Comparison of ENCODE assay signal across 8 mouse cellular contexts in genomic region chr5:121711928-121712231, GRCm38 (mm10). TPM values are rescaled to one million over a fixed set of nuclear protein-coding genes. Genes with fewer than 3 reads are reported as not detected.
DNase-seq lines count a peak whose midpoint lies in the region; ATAC-seq and TF ChIP-seq lines count a peak whose summit lies in the region.

No protein-coding gene starts in this region.

- H3K27me3 ChIP-seq in kidney, adult 2 months (replicated peaks; ENCODE audit: control insufficient read depth, insufficient read depth, low read length), result no peaks in the 10 kb centered on the region
- no peaks in the 10 kb centered on the region for H3K27me3 ChIP-seq in hindbrain, embryonic 14.5 days (ENCODE audit: control insufficient read depth, insufficient read depth, low read length)
- no peaks in the 10 kb centered on the region for H3K27me3 ChIP-seq in midbrain, embryonic 14.5 days (ENCODE audit: control insufficient read depth, insufficient read depth, low read length)

- ATAC-seq in hindbrain, embryonic 14.5 days (ENCODE audit: low FRiP score), result peak; percentile 67
- ATAC-seq in midbrain, embryonic 14.5 days (ENCODE audit: low FRiP score, low TSS enrichment), result peak; percentile 69

- no peaks in the 10 kb centered on the region for H3K36me3 ChIP-seq in kidney, adult 2 months (ENCODE audit: control insufficient read depth, insufficient read depth, low read length)
- no peaks in the 10 kb centered on the region for H3K36me3 ChIP-seq in hindbrain, embryonic 14.5 days (replicated peaks; ENCODE audit: control insufficient read depth, insufficient read depth)
- H3K36me3 ChIP-seq in midbrain, embryonic 14.5 days (ENCODE audit: control insufficient read depth, insufficient read depth, low read length), result no peaks in the 10 kb centered on the region

- no peak for TF ChIP-seq CTCF in kidney, adult 2 months (conservative IDR thresholded peaks at IDR 0.05; ENCODE audit: insufficient read depth, insufficient read length, low read depth, low read length)
- no peak for TF ChIP-seq CTCF in bone marrow macrophage, adult 2 months (IDR thresholded peaks at IDR 0.05; ENCODE audit: low read depth, low read length)

- peak overlapping the region; percentile 97 for H3K9ac ChIP-seq in hindbrain, embryonic 14.5 days
- H3K9ac ChIP-seq in midbrain, embryonic 14.5 days (replicated peaks; ENCODE audit: low read length), result peak overlapping the region; percentile 98

- WGBS in kidney, adult 2 months, result 6% methylated on average over 54 of the region's 57 CpGs
- 4% methylated on average over 32 of the region's 57 CpGs for WGBS in hindbrain, embryonic 14.5 days
- under 1% methylated on average over 49 of the region's 57 CpGs for WGBS in midbrain, embryonic 14.5 days

- no peak for TF ChIP-seq POLR2A in kidney, adult 2 months (IDR thresholded peaks at IDR 0.05; ENCODE audit: low read depth, low read length)
- TF ChIP-seq POLR2A in bone marrow macrophage, adult 2 months (IDR thresholded peaks at IDR 0.05; ENCODE audit: borderline replicate concordance, low read depth, low read length), result no peak

- H3K4me2 ChIP-seq in hindbrain, embryonic 14.5 days (replicated peaks), result peak overlapping the region; percentile 93
- H3K4me2 ChIP-seq in midbrain, embryonic 14.5 days (ENCODE audit: low read length), result peak overlapping the region; percentile 82

- H3K9me3 ChIP-seq in hindbrain, embryonic 14.5 days (ENCODE audit: control insufficient read depth, low read length), result no peaks in the 10 kb centered on the region
- no peaks in the 10 kb centered on the region for H3K9me3 ChIP-seq in midbrain, embryonic 14.5 days (ENCODE audit: control insufficient read depth, low read length)

- no peak for DNase-seq in kidney, adult 2 months
- no peak for DNase-seq in kidney, postnatal 25 days
- no peak for DNase-seq in hindbrain, embryonic 14.5 days (ENCODE audit: low spot score)
- DNase-seq in midbrain, embryonic 14.5 days, result no peak
- no peak for DNase-seq in frontal cortex, postnatal 14 days (ENCODE audit: low spot score in 2 of 2)
- no peak for DNase-seq in spleen, postnatal 36 days (ENCODE audit: low spot score in 2 of 2)
- DNase-seq in right cerebral cortex, adult 18-20 months, result no peak

- peak overlapping the region; percentile 95 for H3K27ac ChIP-seq in kidney, adult 2 months (ENCODE audit: insufficient read depth, low read depth, low read length)
- H3K27ac ChIP-seq in bone marrow macrophage, adult 2 months (ENCODE audit: insufficient read depth, low read depth, low read length), result peak overlapping the region; percentile 67
- H3K27ac ChIP-seq in hindbrain, embryonic 14.5 days, result peak overlapping the region; percentile 97
- H3K27ac ChIP-seq in midbrain, embryonic 14.5 days (replicated peaks; ENCODE audit: low read depth, low read length), result peak overlapping the region; percentile 98

- H3K4me1 ChIP-seq in kidney, adult 2 months (ENCODE audit: control insufficient read depth, insufficient read depth, low read length), result peaks cover 22% of the 10 kb centered on the region; the same call in 1 of the 2 replicates
- H3K4me1 ChIP-seq in bone marrow macrophage, adult 2 months (ENCODE audit: control insufficient read depth, insufficient read depth, low read length), result peaks cover 18% of the 10 kb centered on the region
- H3K4me1 ChIP-seq in hindbrain, embryonic 14.5 days (replicated peaks; ENCODE audit: control insufficient read depth, insufficient read depth, low read length), result peaks cover 22% of the 10 kb centered on the region
- H3K4me1 ChIP-seq in midbrain, embryonic 14.5 days (ENCODE audit: control insufficient read depth, insufficient read depth, low read length), result peaks cover 27% of the 10 kb centered on the region

- H3K4me3 ChIP-seq in kidney, adult 2 months (ENCODE audit: insufficient read depth, low read depth, low read length), result peak overlapping the region; percentile 89
- H3K4me3 ChIP-seq in bone marrow macrophage, adult 2 months (ENCODE audit: insufficient read depth, low read length), result peak overlapping the region; percentile 72
- peak overlapping the region; percentile 100 for H3K4me3 ChIP-seq in hindbrain, embryonic 14.5 days (replicated peaks; ENCODE audit: low read length)
- H3K4me3 ChIP-seq in midbrain, embryonic 14.5 days (replicated peaks; ENCODE audit: low read depth, low read length), result peak overlapping the region; percentile 96

RNA-seq across cellular contexts. Expression of gene Atxn2, which starts 0.7 kb away (rescaled TPM):
- polyA plus RNA-seq in kidney, adult 2 months (2012; rRNA removed), result 111 and 112 TPM in 2 replicates
- polyA plus RNA-seq in bone marrow macrophage, adult 2 months (2012; ENCODE audit: insufficient read depth, insufficient read length, missing spikeins), result 62.9 and 70.6 TPM in 2 replicates
- 81.6 and 90.5 TPM in 2 replicates for polyA plus RNA-seq in hindbrain, embryonic 14.5 days (2014; fragmentation: Nextera tagmentation; extraction: Ambion mirVana)
- polyA plus RNA-seq in midbrain, embryonic 14.5 days (2014; fragmentation: Nextera tagmentation; extraction: Ambion mirVana), result 85.3 and 92.2 TPM in 2 replicates

RNA-seq across cellular contexts. Expression of gene Brap, which starts 51.5 kb away (rescaled TPM):
- polyA plus RNA-seq in kidney, adult 2 months (2012; rRNA removed), result 44.0 and 50.1 TPM in 2 replicates
- polyA plus RNA-seq in bone marrow macrophage, adult 2 months (2012; ENCODE audit: insufficient read depth, insufficient read length, missing spikeins), result 37.7 and 41.2 TPM in 2 replicates
- 41.5 and 47.3 TPM in 2 replicates for polyA plus RNA-seq in hindbrain, embryonic 14.5 days (2014; fragmentation: Nextera tagmentation; extraction: Ambion mirVana)
- 39.1 and 47.6 TPM in 2 replicates for polyA plus RNA-seq in midbrain, embryonic 14.5 days (2014; fragmentation: Nextera tagmentation; extraction: Ambion mirVana)

RNA-seq across cellular contexts. Expression of gene Acad10, which starts 51.6 kb away (rescaled TPM):
- 55.9 and 68.1 TPM in 2 replicates for polyA plus RNA-seq in kidney, adult 2 months (2012; rRNA removed)
- 3.3 and 5.5 TPM in 2 replicates for polyA plus RNA-seq in bone marrow macrophage, adult 2 months (2012; ENCODE audit: insufficient read depth, insufficient read length, missing spikeins)
- polyA plus RNA-seq in hindbrain, embryonic 14.5 days (2014; fragmentation: Nextera tagmentation; extraction: Ambion mirVana), result 1.7 and 2.2 TPM in 2 replicates
- polyA plus RNA-seq in midbrain, embryonic 14.5 days (2014; fragmentation: Nextera tagmentation; extraction: Ambion mirVana), result 1.4 and 2.4 TPM in 2 replicates
